12 mouse cellular contexts compared by ENCODE assay signal in genomic region chr1:36861775-36862174, GRCm38 (mm10).
DNase-seq lines count a peak whose midpoint lies in the region; ATAC-seq and TF ChIP-seq lines count a peak whose summit lies in the region.
"Had no signal": no experiment of that assay in that cellular context is flagged by ENCODE, and none has a peak within 500 bp of the region (broad histone marks: within the 10 kb centered on the region; RNA-seq: fewer than 3 reads in every experiment).

No protein-coding gene starts in this region.

- H3K4me1 ChIP-seq in lung, postnatal 0 days (ENCODE audit: insufficient read depth, low read depth, low read length), result peaks cover 12% of the 10 kb centered on the region
- peaks cover 7% of the 10 kb centered on the region for H3K4me1 ChIP-seq in intestine, embryonic 16.5 days (ENCODE audit: control insufficient read depth, insufficient read depth, low read length)

- intact Hi-C loops in heart, postnatal 25 days (cut with DNase I), result loop anchor here (5.0 kb wide), 1 partner anchor 76 kb away; no protein-coding TSS in a partner anchor

- H3K4me3 ChIP-seq in lung, postnatal 0 days (ENCODE audit: low read depth, low read length), result no peak overlapping the region
- no peak overlapping the region for H3K4me3 ChIP-seq in intestine, embryonic 16.5 days (ENCODE audit: low read length)
- H3K4me3 ChIP-seq: erythroblast, embryonic 14.5 days had no signal

- H3K27me3 ChIP-seq in lung, postnatal 0 days (replicated peaks; ENCODE audit: insufficient read depth, low read length), result no peaks in the 10 kb centered on the region
- H3K27me3 ChIP-seq in intestine, embryonic 16.5 days (replicated peaks; ENCODE audit: control insufficient read depth, insufficient read depth, low read length), result no peaks in the 10 kb centered on the region

- H3K36me3 ChIP-seq in lung, postnatal 0 days (ENCODE audit: insufficient read depth, low read length), result no peaks in the 10 kb centered on the region
- H3K36me3 ChIP-seq in intestine, embryonic 16.5 days (ENCODE audit: control insufficient read depth, insufficient read depth, low read length), result no peaks in the 10 kb centered on the region

- TF ChIP-seq EP300 in lung, postnatal 0 days (IDR thresholded peaks at IDR 0.05), result no peak

- WGBS in lung, postnatal 0 days, result 40% methylated on average over 2 of the region's 2 CpGs
- WGBS in intestine, embryonic 16.5 days, result 69% methylated on average over 2 of the region's 2 CpGs

- peak; percentile 92 for DNase-seq in heart, adult 11 months
- no peak for DNase-seq in heart, postnatal 25 days (ENCODE audit: low spot score)
- DNase-seq in lung, postnatal 0 days (ENCODE audit: low spot score), result peak; percentile 55
- DNase-seq in lung, postnatal 14 days, result no peak
- no peak for DNase-seq in adrenal gland, adult 8-10 months
- DNase-seq in adrenal gland, adult 2 months, result no peak
- no peak for DNase-seq in MN1 (ENCODE audit: low spot score)
- DNase-seq: B cell, adult 2 months; kidney, adult 8-10 months had no signal

- ATAC-seq in lung, postnatal 0 days, result peak; percentile 71
- peak; percentile 36; the same call in 1 of the 2 replicates for ATAC-seq in intestine, embryonic 16.5 days

- H3K9me3 ChIP-seq in lung, postnatal 0 days (ENCODE audit: low read length), result no peaks in the 10 kb centered on the region
- H3K9me3 ChIP-seq in intestine, embryonic 16.5 days (ENCODE audit: control insufficient read depth, low read length), result no peaks in the 10 kb centered on the region

- TF ChIP-seq CTCF in lung, postnatal 0 days (IDR thresholded peaks at IDR 0.05), result no peak

- peak overlapping the region; percentile 54; the same call in 1 of the 2 replicates for H3K27ac ChIP-seq in lung, postnatal 0 days (ENCODE audit: low read length)
- peak overlapping the region; percentile 4; the same call in 1 of the 2 replicates for H3K27ac ChIP-seq in intestine, embryonic 16.5 days (ENCODE audit: low read length)
- H3K27ac ChIP-seq: macrophage had no signal

- H3K9ac ChIP-seq in lung, postnatal 0 days (replicated peaks; ENCODE audit: low read depth), result no peak overlapping the region
- H3K9ac ChIP-seq in intestine, embryonic 16.5 days (ENCODE audit: low read depth, low read length), result no peak overlapping the region

- no peak overlapping the region for H3K4me2 ChIP-seq in lung, postnatal 0 days (replicated peaks; ENCODE audit: low read depth, low read length)
- no peak overlapping the region for H3K4me2 ChIP-seq in intestine, embryonic 16.5 days (ENCODE audit: low read depth, low read length)

Comparison
In these comparisons a context has a peak if more than half of its experiments do, and no peak if none do; other contexts are left out.
1. DNase-seq: peak in heart, adult 11 months (single experiment) and lung, postnatal 0 days (single experiment); none in heart, postnatal 25 days (single experiment), lung, postnatal 14 days (single experiment), adrenal gland, adult 8-10 months (single experiment), adrenal gland, adult 2 months (single experiment) and MN1 (single experiment).